Mouse (Mus musculus) megakaryocyte, embryonic 14.5 days (primary cell): ENCODE measurements around the gene Phf21a.

Experiments
- FLI1 ChIP-seq: IDR thresholded peaks from 2 replicates; pipeline ENCODE4 v1.6.1; 2012; ENCODE audit warnings: low read length, inconsistent platforms, mixed read lengths
- GATA1 ChIP-seq: IDR thresholded peaks from 3 replicates; pipeline ENCODE4 v1.6.1; 2012; ENCODE audit warnings: mixed read lengths, low read length, inconsistent platforms, borderline replicate concordance

DNA sequence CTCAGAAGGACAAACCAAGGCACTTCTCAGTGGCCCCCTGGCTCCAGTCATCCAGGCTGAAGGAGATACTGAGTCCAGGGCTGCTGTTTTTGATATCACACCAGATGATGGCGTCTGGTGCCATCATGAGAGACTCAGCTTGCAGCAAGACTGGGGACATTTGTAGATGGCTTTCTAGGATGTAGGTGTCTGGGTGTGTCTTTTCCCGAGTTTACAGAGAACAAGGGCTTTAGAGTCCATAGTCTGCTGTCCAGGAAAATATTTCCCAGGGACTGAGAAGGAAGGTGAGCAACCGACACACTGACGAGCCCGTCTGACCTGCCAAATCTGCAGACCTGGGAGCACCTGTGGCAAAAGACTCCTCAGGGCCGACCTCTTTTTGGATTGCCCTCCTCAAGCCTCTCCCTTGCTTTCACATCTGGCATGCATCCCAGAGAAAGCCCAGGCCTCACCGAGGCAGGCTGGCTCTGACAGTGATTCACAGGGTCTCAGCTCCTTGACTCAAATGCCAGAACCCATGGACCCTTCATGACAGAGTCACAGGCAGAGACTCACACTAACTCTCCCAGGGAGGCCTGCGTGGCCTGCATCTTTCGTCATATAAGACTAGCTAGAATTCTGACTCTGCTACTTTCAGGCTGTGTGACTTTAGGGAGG, 44.8 kb upstream of the Phf21a start:
- TF ChIP-seq GATA1 (no peak), FLI1 (no peak)
